Mouse (Mus musculus) lung, embryonic 14.5 days (tissue): ENCODE measurements around the gene Ulk4. TPM values are rescaled to one million over a fixed set of nuclear protein-coding genes. Genes with fewer than 3 reads are reported as not detected.
"Not testable (repeated sequence)": the region's sequence is repeated elsewhere in the genome, so short reads cannot be mapped to it uniquely, and the experiment has no call there.

Source experiments
- ATAC-seq: fragments of 200-750 bp; cut with Nextera tagmentation; 2 replicates; pipeline ENCODE4 v1.8.0; 2017; ENCODE audit warnings: mild to moderate bottlenecking, moderate TSS enrichment, moderate library complexity; ENCODE audit not compliant: insufficient read depth
- DNase-seq: peaks from one replicate; pipeline ENCODE4 v3.0.0-alpha.2; 2015
- H3K27ac ChIP-seq: fragments of 300-500 bp; sonication (generic); 2 replicates; pipeline ENCODE4 v1.5.1; 2014; ENCODE audit warnings: low read depth, mild to moderate bottlenecking, moderate library complexity
- H3K27me3 ChIP-seq: fragments of 300-500 bp; sonication (generic); 2 replicates; pipeline ENCODE4 v1.6.1; 2014; ENCODE audit warnings: low read length, control low read depth; ENCODE audit not compliant: insufficient read depth
- H3K36me3 ChIP-seq: fragments of 300-500 bp; sonication (generic); 2 replicates; pipeline ENCODE4 v1.6.1; 2014; ENCODE audit warnings: control low read depth; ENCODE audit not compliant: insufficient read depth
- H3K4me1 ChIP-seq: fragments of 300-500 bp; sonication (generic); 2 replicates; pipeline ENCODE4 v1.6.1; 2014; ENCODE audit warnings: antibody characterized with exemption, control low read depth; ENCODE audit not compliant: insufficient read depth
- H3K4me2 ChIP-seq: fragments of 300-500 bp; sonication (generic); 2 replicates; pipeline ENCODE4 v1.6.1; 2014; ENCODE audit warnings: mild to moderate bottlenecking
- H3K4me3 ChIP-seq: fragments of 300-500 bp; sonication (generic); 2 replicates; pipeline ENCODE4 v1.5.1; 2014; ENCODE audit warnings: low read depth, low read length
- H3K9ac ChIP-seq: fragments of 300-500 bp; sonication (generic); 2 replicates; pipeline ENCODE4 v1.6.1; 2014
- H3K9me3 ChIP-seq: fragments of 300-500 bp; sonication (generic); 2 replicates; pipeline ENCODE4 v1.6.1; 2016; ENCODE audit warnings: low read depth, low read length, control low read depth
- CTCF ChIP-seq: IDR thresholded peaks from 2 replicates; pipeline ENCODE4 v1.5.1; 2016; ENCODE audit warnings: antibody characterized with exemption, low read depth
- WGBS: fragments of 180-500 bp; shearing (Covaris S2); extraction: QIAGEN DNeasy Blood & Tissue Kit; methylation state at CpG from one replicate; pipeline ENCODE4 v1.1.7; 2014; 5-methylcytosine and 5-hydroxymethylcytosine counted together
- polyA plus RNA-seq: library from polyadenylated mRNA; unstranded; fragments of >200 nt; fragmentation: Nextera tagmentation; extraction: Ambion mirVana; gene quantifications from 2 replicates; pipeline ENCODE4 v1.2.1, GENCODE M21; 2014

Gene Ulk4
- polyA plus RNA-seq, 1 experiment from 2014 or later = 125 TPM

DNA sequence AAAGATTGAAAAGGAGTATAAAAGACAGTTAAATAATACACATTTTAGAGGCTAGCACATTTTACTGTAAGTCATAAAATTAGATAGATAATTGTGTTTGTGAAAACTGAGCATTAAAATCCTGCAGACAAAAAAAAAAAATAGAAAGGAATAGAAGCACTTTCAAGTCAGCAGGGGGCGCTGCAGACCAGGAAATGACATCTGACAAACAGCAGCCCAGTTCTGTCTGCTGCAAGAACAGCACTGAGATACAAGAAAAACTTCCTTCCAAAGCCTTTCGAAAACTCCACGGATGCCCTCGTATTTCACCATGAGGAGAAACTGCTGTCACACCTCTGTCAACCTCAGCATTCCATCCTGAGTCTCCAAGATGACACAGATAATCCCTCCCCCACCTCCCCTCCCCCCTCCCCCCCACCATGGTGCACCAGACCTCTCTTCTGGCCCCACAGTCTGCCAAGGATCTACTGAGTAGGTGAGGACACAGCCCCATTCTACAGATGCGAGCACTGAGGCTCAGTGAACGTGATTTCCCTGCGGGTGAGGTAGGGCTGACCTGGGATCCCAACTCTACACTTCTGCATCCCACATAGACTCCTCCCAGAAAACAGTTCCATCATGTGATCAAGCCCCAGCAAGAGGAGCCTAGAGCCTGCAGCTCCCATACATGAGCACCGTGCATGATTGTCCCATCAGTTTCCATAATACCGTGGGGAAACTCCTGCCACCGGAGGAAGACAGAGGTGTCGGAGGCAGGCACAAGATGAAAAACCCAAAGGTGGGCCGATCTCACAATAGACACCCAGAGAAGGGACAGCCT is 28.8 kb downstream of the Ulk4 start:
- no peak overlapping the region for H3K4me2 ChIP-seq
- no peaks in the 10 kb centered on the region for H3K27me3 ChIP-seq
- no peaks in the 10 kb centered on the region for H3K36me3 ChIP-seq
- no peak overlapping the region for H3K27ac ChIP-seq
- DNase-seq (peak; percentile 95), ATAC-seq (peak; percentile 71)
- peak; percentile 78 for TF ChIP-seq CTCF
- WGBS = 61% methylated on average over 12 of the region's 12 CpGs
- H3K9me3 ChIP-seq = no peaks in the 10 kb centered on the region
- H3K4me1 ChIP-seq = no peaks in the 10 kb centered on the region
- H3K4me3 ChIP-seq = no peak overlapping the region
- no peak overlapping the region for H3K9ac ChIP-seq

DNA sequence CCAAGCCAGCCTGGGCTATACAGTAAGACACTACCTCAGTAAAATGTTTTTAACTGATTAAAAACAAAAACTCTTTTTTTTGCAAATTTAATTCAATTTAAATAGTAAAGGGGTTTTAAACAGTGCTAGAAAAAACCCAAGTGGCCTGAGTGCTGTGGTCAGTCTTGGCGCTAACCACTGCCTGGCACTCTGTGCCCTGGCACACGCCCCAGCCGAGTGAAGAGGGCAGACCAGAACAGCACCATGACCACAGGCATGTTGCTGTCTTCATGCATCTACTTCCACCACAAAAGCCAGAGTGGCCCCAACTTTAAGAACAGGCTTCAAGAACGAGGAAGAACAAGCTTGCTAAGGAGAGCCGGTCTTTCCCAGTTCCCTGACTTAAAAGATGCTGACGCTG is 29.9 kb downstream of the Ulk4 start:
- no peaks in the 10 kb centered on the region for H3K27me3 ChIP-seq
- H3K36me3 ChIP-seq = no peaks in the 10 kb centered on the region
- H3K4me3 ChIP-seq = no peak overlapping the region
- H3K9ac ChIP-seq = no peak overlapping the region
- H3K9me3 ChIP-seq = no peaks in the 10 kb centered on the region
- ATAC-seq (no peak), DNase-seq (no peak)
- TF ChIP-seq CTCF = no peak
- no peak overlapping the region for H3K27ac ChIP-seq
- H3K4me1 ChIP-seq = no peaks in the 10 kb centered on the region
- 78% methylated on average over 6 of the region's 6 CpGs for WGBS
- H3K4me2 ChIP-seq = no peak overlapping the region

- ATAC-seq (no peak), DNase-seq (no peak)
- H3K9ac ChIP-seq = no peak overlapping the region
- H3K36me3 ChIP-seq = no peaks in the 10 kb centered on the region
- H3K9me3 ChIP-seq = no peaks in the 10 kb centered on the region
- H3K4me2 ChIP-seq = no peak overlapping the region
- no peaks in the 10 kb centered on the region for H3K4me1 ChIP-seq
- no peak overlapping the region for H3K4me3 ChIP-seq
- TF ChIP-seq CTCF = no peak
- H3K27me3 ChIP-seq = no peaks in the 10 kb centered on the region
- 85% methylated on average over 6 of the region's 6 CpGs for WGBS
- no peak overlapping the region for H3K27ac ChIP-seq
Measured at GRCm38 (mm10) chr9:121242331-121242730, 34.7 kb downstream of the Ulk4 start.

DNA sequence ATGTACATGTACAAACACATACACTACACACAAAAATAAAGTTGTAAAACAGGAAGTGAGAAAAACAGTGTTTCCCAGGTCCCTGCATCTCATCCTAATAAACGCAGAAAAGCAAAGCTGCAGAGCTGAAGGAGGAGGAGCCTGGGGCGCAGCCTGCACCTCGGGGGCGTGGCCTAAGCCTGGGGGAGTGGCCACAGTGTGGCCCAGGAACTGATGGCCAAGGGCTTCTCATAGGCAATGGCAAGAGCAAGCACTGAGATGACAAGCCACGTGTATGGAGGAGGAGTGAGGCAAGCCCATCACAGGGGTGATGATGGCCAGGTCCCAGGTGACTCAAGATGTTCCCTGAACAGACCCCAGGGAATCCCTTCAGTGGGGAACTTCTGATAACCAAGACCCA is 35.2 kb downstream of the Ulk4 start:
- Histone ChIP-seq H3K27ac (no peak overlapping the region), H3K4me2 (no peak overlapping the region), H3K4me3 (no peak overlapping the region), H3K36me3 (no peaks in the 10 kb centered on the region), H3K4me1 (no peaks in the 10 kb centered on the region), H3K9ac (no peak overlapping the region), H3K27me3 (no peaks in the 10 kb centered on the region), H3K9me3 (no peaks in the 10 kb centered on the region)
- 20% methylated on average over 5 of the region's 5 CpGs for WGBS
- TF ChIP-seq CTCF = no peak
- ATAC-seq (peak; percentile 41; the same call in 1 of the 2 replicates), DNase-seq (peak; percentile 24)

- Histone ChIP-seq H3K27me3 (no peaks in the 10 kb centered on the region), H3K36me3 (no peaks in the 10 kb centered on the region), H3K4me2 (no peak overlapping the region), H3K4me3 (no peak overlapping the region), H3K27ac (no peak overlapping the region), H3K9me3 (no peaks in the 10 kb centered on the region), H3K4me1 (no peaks in the 10 kb centered on the region), H3K9ac (no peak overlapping the region)
- WGBS = 80% methylated on average over 8 of the region's 8 CpGs
- ATAC-seq (peak; percentile 41; the same call in 1 of the 2 replicates), DNase-seq (no peak)
- no peak for TF ChIP-seq CTCF
Measured at GRCm38 (mm10) chr9:121241366-121241765, 35.6 kb downstream of the Ulk4 start.

GRCm38 (mm10) chr9:121240242-121240641 is 36.8 kb downstream of the Ulk4 start:
- H3K4me1 ChIP-seq, H3K27ac ChIP-seq, H3K9ac ChIP-seq, H3K9me3 ChIP-seq, ATAC-seq, H3K4me3 ChIP-seq, H3K27me3 ChIP-seq, H3K36me3 ChIP-seq, H3K4me2 ChIP-seq: not testable (repeated sequence)
- peak; percentile 94 for DNase-seq
- 8% methylated on average over 3 of the region's 5 CpGs for WGBS
- TF ChIP-seq CTCF = peak; percentile 68

- 75% methylated on average over 6 of the region's 6 CpGs for WGBS
- H3K27me3 ChIP-seq = no peaks in the 10 kb centered on the region
- ATAC-seq (no peak), DNase-seq (no peak)
- H3K4me1 ChIP-seq = no peaks in the 10 kb centered on the region
- H3K27ac ChIP-seq = no peak overlapping the region
- no peak for TF ChIP-seq CTCF
- no peak overlapping the region for H3K4me3 ChIP-seq
- H3K9ac ChIP-seq = no peak overlapping the region
- H3K4me2 ChIP-seq = no peak overlapping the region
- no peaks in the 10 kb centered on the region for H3K36me3 ChIP-seq
- no peaks in the 10 kb centered on the region for H3K9me3 ChIP-seq
Measured at GRCm38 (mm10) chr9:121239571-121239970, 37.4 kb downstream of the Ulk4 start.
